Mouse (Mus musculus) B cell, adult 67 days (primary cell): ENCODE measurements around the gene Tas2r125. TPM values are rescaled to one million over a fixed set of nuclear protein-coding genes. Genes with fewer than 3 reads are reported as not detected.

Experiments
- total RNA-seq, 2 experiments: library from RNA; stranded (reverse); gene quantifications; 4 replicates each; pipeline ENCODE4 v1.2.4; 2023

Gene Tas2r125
- total RNA-seq: not detected

DNA sequence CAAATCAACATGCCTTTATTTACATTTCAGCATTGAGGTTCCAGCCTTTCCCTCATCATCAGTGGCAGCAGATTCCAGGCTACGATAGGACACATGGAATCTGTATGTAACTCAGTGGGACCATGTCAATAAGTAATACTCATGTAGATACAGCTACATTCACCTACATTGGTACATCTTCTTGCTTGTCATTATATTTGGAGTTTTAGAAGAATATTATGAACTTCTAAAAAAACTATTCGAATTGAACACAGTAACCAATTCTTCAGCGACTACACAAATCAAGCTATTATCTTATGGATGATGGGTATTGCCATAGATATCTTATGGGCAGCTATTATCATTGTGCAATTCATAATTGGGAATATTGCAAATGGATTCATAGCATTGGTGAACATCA lies at the start of gene Tas2r125:
Gene Tas2r125 (plus strand): TSS at position 301 of the 400 bp plus-strand sequence.

DNA sequence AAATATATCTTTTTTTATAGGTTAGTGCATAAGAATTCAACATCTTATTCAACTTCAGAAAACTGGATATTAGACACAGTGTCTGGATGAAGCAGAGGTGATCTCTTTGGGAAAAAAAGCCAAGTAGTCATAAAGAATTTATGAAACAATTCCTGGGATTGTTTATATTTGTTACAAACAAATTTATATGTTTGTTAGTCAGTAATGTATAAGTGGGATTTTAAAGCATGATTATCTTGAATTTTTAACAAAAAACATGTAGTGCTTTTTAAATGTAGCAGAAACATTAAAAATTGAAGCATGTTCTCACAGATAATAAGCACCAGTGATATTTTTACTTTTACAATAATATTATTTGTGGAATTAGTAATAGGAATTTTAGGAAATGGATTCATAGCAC lies 41.7 kb upstream of the Tas2r125 start, which contains the start of gene Tas2r110:
Gene Tas2r110 (plus strand): TSS at position 301 of the 400 bp plus-strand sequence.

DNA sequence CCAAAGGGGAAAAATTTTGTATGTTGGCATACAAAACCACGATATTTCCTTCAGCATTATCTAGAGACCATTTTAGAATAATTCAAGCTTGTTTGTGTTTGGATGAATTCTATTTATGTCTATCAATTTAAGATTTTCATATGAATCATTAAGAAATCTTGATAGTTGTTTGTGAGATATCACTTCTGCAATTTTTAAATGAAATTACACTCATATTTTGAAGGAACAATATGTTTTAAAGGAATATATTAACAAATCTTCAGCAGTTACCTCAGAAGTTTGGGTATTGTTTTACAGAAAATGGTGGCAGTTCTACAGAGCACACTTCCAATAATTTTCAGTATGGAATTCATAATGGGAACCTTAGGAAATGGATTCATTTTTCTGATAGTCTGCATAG lies 16.7 kb upstream of the Tas2r125 start, which contains the start of gene Tas2r113:
Gene Tas2r113 (plus strand): TSS at position 301 of the 400 bp plus-strand sequence.

DNA sequence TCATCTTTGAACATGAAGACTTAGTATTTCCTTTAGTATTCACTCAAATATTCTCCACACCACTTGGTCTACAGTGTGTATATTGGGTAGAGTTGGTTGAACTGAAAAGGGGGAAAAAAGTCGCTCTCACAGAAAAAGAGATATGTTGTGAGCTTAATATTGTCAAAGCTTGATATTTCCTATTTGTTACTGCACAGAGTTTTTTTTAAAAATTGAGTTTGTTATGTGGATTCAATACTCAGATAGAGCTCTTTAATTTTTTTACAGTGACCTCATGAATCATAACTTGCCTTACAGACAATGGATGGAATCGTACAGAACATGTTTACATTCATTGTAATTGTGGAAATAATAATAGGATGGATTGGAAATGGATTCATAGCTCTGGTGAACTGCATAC lies 41.4 kb downstream of the Tas2r125 start, which contains the start of gene Tas2r129:
Gene Tas2r129 (plus strand): TSS at position 301 of the 400 bp plus-strand sequence.

DNA sequence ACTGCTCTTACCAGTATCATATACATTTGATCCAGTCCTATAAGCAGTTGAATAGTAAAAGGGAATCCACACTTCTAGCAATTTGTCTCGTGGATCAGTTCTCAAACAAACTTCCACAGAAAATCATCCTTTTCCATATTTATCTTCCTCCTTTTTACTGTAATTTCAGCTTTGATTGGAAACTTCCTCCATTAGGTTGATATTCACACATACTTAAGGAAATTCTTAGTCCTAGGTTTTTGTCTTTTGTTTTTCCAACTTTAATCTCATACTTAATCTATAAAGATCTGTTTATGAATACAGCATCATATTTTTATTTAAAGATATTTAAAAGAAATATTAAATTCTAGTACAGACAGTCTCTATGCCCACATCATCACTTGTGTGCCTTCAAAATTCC lies 48.4 kb downstream of the Tas2r125 start, which contains the start of gene Tas2r131:
Gene Tas2r131 (minus strand): TSS at position 101 of the 400 bp plus-strand sequence.

Other genes starting within 250 kb of the Tas2r125 start
- gene Tas2r121, start 208.6 kb upstream of the Tas2r125 start, total RNA-seq: not detected
- not detected for gene Tas2r122, start 197.7 kb upstream of the Tas2r125 start, total RNA-seq
- not detected for gene Tas2r115, start 171.6 kb upstream of the Tas2r125 start, total RNA-seq
- gene Tas2r124, start 154.9 kb upstream of the Tas2r125 start, total RNA-seq: not detected
- not detected for gene Tas2r102, start 147.5 kb upstream of the Tas2r125 start, total RNA-seq
- gene Tas2r136, start 131.5 kb upstream of the Tas2r125 start, total RNA-seq: not detected
- not detected for gene Tas2r117, start 106.8 kb upstream of the Tas2r125 start, total RNA-seq
- gene Tas2r123, start 62.5 kb upstream of the Tas2r125 start, total RNA-seq: not detected
- gene Tas2r116, start 54.2 kb upstream of the Tas2r125 start, total RNA-seq: not detected
- not detected for gene Tas2r110, start 41.6 kb upstream of the Tas2r125 start, total RNA-seq
- not detected for gene Tas2r113, start 16.6 kb upstream of the Tas2r125 start, total RNA-seq
- not detected for gene Tas2r129, start 41.5 kb downstream of the Tas2r125 start, total RNA-seq
- not detected for gene Tas2r131, start 48.3 kb downstream of the Tas2r125 start, total RNA-seq
- not detected for gene Tas2r109, start 71.3 kb downstream of the Tas2r125 start, total RNA-seq
- gene Tas2r103, start 127.5 kb downstream of the Tas2r125 start, total RNA-seq: not detected
- gene Tas2r140, start 146.2 kb downstream of the Tas2r125 start, total RNA-seq: not detected
- gene Smim10l1, start 195.3 kb downstream of the Tas2r125 start, total RNA-seq: 10 to 100 TPM; 13.0 to 13.3 TPM